Mouse (Mus musculus): ENCODE measurements around the gene Btbd9. TPM values are rescaled to one million over a fixed set of nuclear protein-coding genes. Genes with fewer than 3 reads are reported as not detected.

Gene Btbd9
- total and polyA plus RNA-seq, 3 experiments, result 24.7 to 33.8 TPM; not detected in 1

GRCm38 (mm10) chr17:30383649-30384048 is 192.6 kb downstream of the Btbd9 start:
- no peak for DNase-seq (ENCODE audit: low read depth, low spot score)
- Histone ChIP-seq H3K79me2 (ENCODE audit: control insufficient read depth, insufficient read depth, low read length, poor library complexity) (no peaks in the 10 kb centered on the region), H3K9me3 (replicated peaks; ENCODE audit: insufficient read depth, low read length) (no peaks in the 10 kb centered on the region)

GRCm38 (mm10) chr17:30378221-30379010 is 197.9 kb downstream of the Btbd9 start:
- DNase-seq (ENCODE audit: low read depth, low spot score), result no peak
- Histone ChIP-seq H3K36me3 (ENCODE audit: control insufficient read depth in 1 of 2, insufficient read depth in 2 of 2, low read length in 2 of 2) (no peaks in the 10 kb centered on the region), H3K9me3 (replicated peaks; ENCODE audit: insufficient read depth, low read length) (no peaks in the 10 kb centered on the region), H3K27me3 (ENCODE audit: control insufficient read depth in 1 of 2, insufficient read depth in 2 of 2, low read length in 2 of 2) (no peaks in the 10 kb centered on the region), H3K79me2 (ENCODE audit: control insufficient read depth, insufficient read depth, low read length, poor library complexity) (no peaks in the 10 kb centered on the region), H3K27ac (ENCODE audit: control insufficient read depth, low read depth, low read length) (no peak overlapping the region), H3K4me3 (ENCODE audit: control insufficient read depth in 1 of 2, insufficient read depth in 1 of 2, low read depth in 2 of 2, low read length in 2 of 2) (no peak overlapping the region), H3K4me1 (ENCODE audit: control insufficient read depth in 1 of 2, insufficient read depth in 2 of 2, low read length in 2 of 2) (no peaks in the 10 kb centered on the region), H3K9ac (ENCODE audit: control insufficient read depth, low read depth, low read length, poor library complexity, severe bottlenecking) (no peak overlapping the region)
- TF ChIP-seq NELFE (IDR thresholded peaks at IDR 0.05; ENCODE audit: low read depth, low read length) (no peak), EP300 (IDR thresholded peaks at IDR 0.05; ENCODE audit: low read depth in 1 of 2, low read length in 2 of 2) (no peak), MAFK (IDR thresholded peaks at IDR 0.05; ENCODE audit: borderline replicate concordance, low read depth, low read length) (no peak), JUND (IDR thresholded peaks at IDR 0.05; ENCODE audit: low read depth, low read length) (no peak), HCFC1 (IDR thresholded peaks at IDR 0.05; ENCODE audit: low read depth, low read length) (no peak), TCF12 (IDR thresholded peaks at IDR 0.05; ENCODE audit: low read depth, low read length) (no peak), RAD21 (IDR thresholded peaks at IDR 0.05; ENCODE audit: low read depth, low read length) (no peak)

More at GRCm38 (mm10) chr17:30383649-30384048, 192.6 kb downstream of the Btbd9 start:
- Histone ChIP-seq H3K27me3 (ENCODE audit: control insufficient read depth in 1 of 2, insufficient read depth in 2 of 2, low read length in 2 of 2) (no peaks in the 10 kb centered on the region), H3K9ac (ENCODE audit: control insufficient read depth, low read depth, low read length, poor library complexity, severe bottlenecking) (no peak overlapping the region), H3K27ac (ENCODE audit: control insufficient read depth, low read depth, low read length) (no peak overlapping the region), H3K4me1 (ENCODE audit: control insufficient read depth in 1 of 2, insufficient read depth in 2 of 2, low read length in 2 of 2) (no peaks in the 10 kb centered on the region), H3K36me3 (ENCODE audit: control insufficient read depth in 1 of 2, insufficient read depth in 2 of 2, low read length in 2 of 2) (no peaks in the 10 kb centered on the region), H3K4me3 (ENCODE audit: control insufficient read depth in 1 of 2, insufficient read depth in 1 of 2, low read depth in 2 of 2, low read length in 2 of 2) (no peak overlapping the region)
- TF ChIP-seq NRF1 (IDR thresholded peaks at IDR 0.05; ENCODE audit: insufficient read depth, low read depth, low read length, poor library complexity, severe bottlenecking), result no peak

- Histone ChIP-seq H3K9ac (ENCODE audit: control insufficient read depth, low read depth, low read length, poor library complexity, severe bottlenecking) (no peak overlapping the region), H3K36me3 (ENCODE audit: control insufficient read depth in 1 of 2, insufficient read depth in 2 of 2, low read length in 2 of 2) (no peaks in the 10 kb centered on the region), H3K27me3 (ENCODE audit: control insufficient read depth in 1 of 2, insufficient read depth in 2 of 2, low read length in 2 of 2) (no peaks in the 10 kb centered on the region), H3K9me3 (replicated peaks; ENCODE audit: insufficient read depth, low read length) (no peaks in the 10 kb centered on the region), H3K79me2 (ENCODE audit: control insufficient read depth, insufficient read depth, low read length, poor library complexity) (no peaks in the 10 kb centered on the region), H3K27ac (ENCODE audit: control insufficient read depth, low read depth, low read length) (no peak overlapping the region), H3K4me3 (ENCODE audit: control insufficient read depth in 1 of 2, insufficient read depth in 1 of 2, low read depth in 2 of 2, low read length in 2 of 2) (no peak overlapping the region), H3K4me1 (ENCODE audit: control insufficient read depth in 1 of 2, insufficient read depth in 2 of 2, low read length in 2 of 2) (no peaks in the 10 kb centered on the region)
- peak; percentile 49 for TF ChIP-seq GATA1 (IDR thresholded peaks at IDR 0.05; ENCODE audit: low read depth, low read length)
- TF ChIP-seq TCF12 (IDR thresholded peaks at IDR 0.05; ENCODE audit: low read depth, low read length), result peak; percentile 46; the same call in 1 of the 2 replicates
- TF ChIP-seq ZMIZ1 (IDR thresholded peaks at IDR 0.05; ENCODE audit: low read depth, low read length), result no peak
- TF ChIP-seq RCOR1 (IDR thresholded peaks at IDR 0.05; ENCODE audit: low read depth, low read length), result peak; percentile 77; the same call in 1 of the 2 replicates
- TF ChIP-seq SIN3A (IDR thresholded peaks at IDR 0.05; ENCODE audit: low read length), result no peak
- peak; percentile 36; the same call in 1 of the 2 replicates for TF ChIP-seq TAL1 (IDR thresholded peaks at IDR 0.05; ENCODE audit: low read length)
- TF ChIP-seq EP300 (IDR thresholded peaks at IDR 0.05; ENCODE audit: low read depth in 1 of 2, low read length in 2 of 2), result peak; percentile 40 to 53; a peak in 3 of 4 replicates
- DNase-seq (ENCODE audit: low read depth, low spot score), result peak; percentile 23
These were observed 198.5 kb downstream of the Btbd9 start for GRCm38 (mm10) chr17:30377754-30378153.

All from MEL (cell line).